In the genomic region with DNA sequence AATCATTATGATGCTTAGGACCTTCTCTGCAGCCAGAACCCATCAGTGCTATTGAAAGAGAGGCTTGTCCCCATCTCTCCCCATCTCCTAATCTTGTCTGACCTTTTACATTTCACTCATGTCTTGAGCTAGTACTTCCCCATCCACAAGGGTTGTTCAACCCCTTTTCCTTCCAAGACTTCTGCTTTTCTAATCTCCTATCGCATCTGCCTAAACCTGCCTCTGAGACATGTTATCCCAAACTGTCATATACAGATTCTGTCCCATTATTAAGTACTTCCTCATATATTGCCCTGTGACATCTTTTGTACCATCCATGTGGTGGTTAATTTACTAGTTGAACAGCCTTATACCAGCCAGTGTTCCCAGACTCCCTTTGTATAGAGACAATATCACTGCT, we compare ENCODE assay signal across 25 mouse cellular contexts.
"Had no signal": no experiment of that assay in that cellular context is flagged by ENCODE, and none has a peak within 500 bp of the region (broad histone marks: within the 10 kb centered on the region; RNA-seq: fewer than 3 reads in every experiment).

No protein-coding gene starts in this region.

- H3K27ac ChIP-seq: gastrocnemius, adult 2 months; heart, embryonic 10.5 days; hindbrain, embryonic 10.5 days; hindbrain, embryonic 12.5 days; hindbrain, embryonic 14.5 days; intestine, embryonic 15.5 days; limb, embryonic 13.5 days; limb, embryonic 15.5 days; liver, embryonic 12.5 days; liver, embryonic 14.5 days had no signal

- H3K4me3 ChIP-seq: gastrocnemius, adult 2 months; heart, embryonic 10.5 days; heart, embryonic 12.5 days; hindbrain, embryonic 10.5 days; hindbrain, embryonic 12.5 days; intestine, embryonic 15.5 days; limb, embryonic 13.5 days; limb, embryonic 15.5 days; liver, embryonic 12.5 days had no signal

- H3K36me3 ChIP-seq: heart, embryonic 10.5 days; heart, embryonic 12.5 days; hindbrain, embryonic 10.5 days; hindbrain, embryonic 12.5 days; intestine, embryonic 15.5 days; limb, embryonic 13.5 days; limb, embryonic 15.5 days; liver, embryonic 12.5 days had no signal

- H3K9ac ChIP-seq: heart, embryonic 12.5 days; hindbrain, embryonic 12.5 days; hindbrain, embryonic 14.5 days; intestine, embryonic 15.5 days; limb, embryonic 13.5 days; limb, embryonic 15.5 days; liver, embryonic 12.5 days; liver, embryonic 14.5 days had no signal

- H3K4me1 ChIP-seq: heart, embryonic 10.5 days; heart, embryonic 12.5 days; hindbrain, embryonic 12.5 days; intestine, embryonic 15.5 days; liver, embryonic 12.5 days had no signal

- H3K27me3 ChIP-seq: hindbrain, embryonic 12.5 days; intestine, embryonic 15.5 days; limb, embryonic 15.5 days; liver, embryonic 12.5 days had no signal

- DNase-seq: gastrocnemius, adult 2 months; gastrocnemius, postnatal 14 days; gastrocnemius, postnatal 36 days; heart, adult 18-20 months; heart, postnatal 10 days; heart, postnatal 4 days; kidney, adult 18-20 months; kidney, adult 8-10 months; kidney, postnatal 10 days; kidney, postnatal 25 days; layer of hippocampus, adult 9-11 months; layer of hippocampus, postnatal 36 days had no signal

- H3K9me3 ChIP-seq: heart, embryonic 10.5 days; heart, embryonic 12.5 days; hindbrain, embryonic 10.5 days; hindbrain, embryonic 12.5 days; intestine, embryonic 15.5 days; limb, embryonic 13.5 days; limb, embryonic 15.5 days; liver, embryonic 12.5 days had no signal

- ATAC-seq: hindbrain, embryonic 16.5 days; inflammation-experienced regulatory T-cells, adult 6 months; intestine, embryonic 15.5 days; intestine, postnatal 0 days; liver, embryonic 12.5 days had no signal

- H3K4me2 ChIP-seq: heart, embryonic 12.5 days; hindbrain, embryonic 12.5 days; hindbrain, embryonic 14.5 days; intestine, embryonic 15.5 days; limb, embryonic 13.5 days; limb, embryonic 15.5 days; liver, embryonic 12.5 days had no signal
